Mouse (Mus musculus): ENCODE results near the gene Adcy6.
"Not testable (repeated sequence)": the region's sequence is repeated elsewhere in the genome, so short reads cannot be mapped to it uniquely, and the experiment has no call there.

Adcy6 gene

GRCm38 (mm10) chr15:98602191-98602881, 7.5 kb downstream of the Adcy6 start:
- no peak for DNase-seq (ENCODE audit: low read depth, low spot score)

DNA sequence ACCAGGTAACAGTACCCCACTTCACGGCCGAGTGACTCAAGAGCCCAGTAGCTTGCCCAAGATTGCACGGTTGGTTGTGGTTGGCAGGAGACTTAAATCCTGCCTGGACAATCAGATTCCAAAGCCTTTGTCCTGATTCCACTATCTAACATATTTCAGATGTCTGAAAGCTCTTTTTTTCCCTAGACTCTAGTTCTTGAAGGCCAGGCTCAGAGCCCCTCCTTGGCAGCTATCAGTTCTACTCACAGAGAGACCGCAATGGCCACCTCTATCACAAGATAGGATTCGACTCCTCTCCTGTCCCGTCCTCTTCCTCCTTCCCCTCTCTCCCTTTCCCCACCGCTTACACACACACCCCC, 8.1 kb downstream of the Adcy6 start:
- no peak for DNase-seq (ENCODE audit: low read depth, low spot score)

GRCm38 (mm10) chr15:98600036-98600709, 9.7 kb downstream of the Adcy6 start:
- DNase-seq (ENCODE audit: low read depth, low spot score) = no peak

GRCm38 (mm10) chr15:98596609-98597008, 13.3 kb downstream of the Adcy6 start:
- no peak for DNase-seq (ENCODE audit: low read depth, low spot score)

DNA sequence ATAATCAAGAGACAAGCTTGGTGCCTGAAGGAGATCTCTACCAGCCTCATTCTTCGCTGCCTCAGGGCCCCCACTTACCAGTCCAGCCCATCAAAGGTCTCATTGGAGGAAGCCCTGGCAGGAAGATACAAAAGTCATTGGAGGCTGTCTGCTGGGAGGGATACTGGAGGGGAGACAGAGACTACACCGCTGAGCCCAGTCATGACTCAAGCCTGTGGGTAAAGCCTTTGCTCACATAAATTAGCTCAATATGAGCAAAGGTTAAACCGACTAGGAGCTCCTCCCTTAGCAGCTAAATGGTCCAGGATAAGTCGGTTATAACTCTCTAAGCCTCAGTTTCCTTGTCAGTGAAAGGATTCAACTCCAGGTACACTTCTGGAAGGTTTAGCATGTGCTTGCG, 14.8 kb downstream of the Adcy6 start:
- DNase-seq (ENCODE audit: low read depth, low spot score) = no peak

DNA sequence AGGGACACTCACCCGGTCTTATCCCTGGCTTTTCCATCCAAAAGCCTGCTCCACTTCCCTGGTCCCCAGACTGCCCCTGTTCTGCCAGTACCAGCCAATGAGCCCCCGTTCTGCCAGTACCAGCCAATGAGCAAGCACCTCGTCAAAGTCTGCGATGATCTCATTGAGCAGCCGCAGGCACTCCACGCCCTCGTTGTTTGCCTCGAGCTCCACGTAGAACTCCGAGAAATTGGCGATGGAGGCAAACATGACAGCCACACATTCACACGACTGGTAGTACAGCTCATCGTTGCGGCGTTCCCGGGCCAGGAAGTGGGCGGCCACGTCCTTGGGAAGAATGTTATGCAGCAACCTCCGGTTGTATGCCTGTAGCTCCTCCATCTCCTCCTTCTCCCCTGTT, 15.7 kb downstream of the Adcy6 start:
- no peak for DNase-seq (ENCODE audit: low read depth, low spot score)

DNA sequence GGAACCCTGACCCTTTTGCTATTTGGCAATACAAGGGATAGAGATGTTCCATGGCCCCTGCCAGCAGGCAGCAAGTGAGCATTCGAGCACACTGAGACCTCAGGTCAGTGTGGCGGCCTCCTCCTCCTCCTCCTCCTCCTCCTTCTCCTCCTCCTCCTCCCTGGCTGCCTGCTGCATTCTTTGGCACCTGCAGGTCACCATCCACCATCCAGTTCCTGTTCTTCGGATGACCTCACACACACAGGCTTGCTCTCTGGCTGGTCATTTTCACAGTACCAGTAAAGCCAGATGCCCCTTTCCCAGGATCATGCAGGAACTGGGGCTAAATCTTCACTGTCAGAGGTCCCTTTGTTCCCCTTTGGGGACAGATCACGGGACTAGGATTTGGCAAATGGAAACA, 18.5 kb downstream of the Adcy6 start:
- DNase-seq (ENCODE audit: low read depth, low spot score) = no peak

DNA sequence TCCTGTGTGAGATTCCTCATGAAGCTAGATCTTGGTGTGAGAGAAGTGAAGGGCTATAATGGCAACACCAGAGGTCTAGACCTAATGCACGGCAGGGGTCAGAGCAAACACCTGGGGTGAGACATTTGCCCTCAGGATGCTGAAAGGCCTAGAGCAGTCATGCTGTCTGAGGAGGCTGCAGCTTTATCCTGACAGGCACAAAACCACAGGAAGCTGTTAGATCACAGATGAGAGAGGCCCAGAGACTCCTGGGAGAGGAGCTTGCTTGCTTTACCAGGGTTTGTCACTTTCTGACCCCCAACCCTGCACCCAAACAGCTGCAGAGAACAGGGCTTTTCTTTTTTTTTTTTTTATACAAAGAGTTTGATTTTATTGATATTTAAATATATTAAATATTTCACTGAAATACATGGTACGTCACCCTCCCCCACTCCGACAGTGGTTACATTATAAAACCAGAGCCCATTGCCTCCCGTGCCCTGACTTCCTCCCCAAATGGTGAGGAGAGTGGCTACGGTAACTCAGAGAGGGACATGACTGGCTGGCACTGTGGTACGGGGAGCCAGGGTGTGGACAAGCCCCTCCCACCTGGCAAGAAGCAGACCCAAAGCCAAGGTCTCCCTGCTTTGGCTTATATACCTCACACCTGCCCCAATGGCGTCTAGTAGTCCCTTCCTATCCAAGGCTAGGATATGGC, 20.1 kb downstream of the Adcy6 start:
- no peak for DNase-seq (ENCODE audit: low read depth, low spot score)

DNA sequence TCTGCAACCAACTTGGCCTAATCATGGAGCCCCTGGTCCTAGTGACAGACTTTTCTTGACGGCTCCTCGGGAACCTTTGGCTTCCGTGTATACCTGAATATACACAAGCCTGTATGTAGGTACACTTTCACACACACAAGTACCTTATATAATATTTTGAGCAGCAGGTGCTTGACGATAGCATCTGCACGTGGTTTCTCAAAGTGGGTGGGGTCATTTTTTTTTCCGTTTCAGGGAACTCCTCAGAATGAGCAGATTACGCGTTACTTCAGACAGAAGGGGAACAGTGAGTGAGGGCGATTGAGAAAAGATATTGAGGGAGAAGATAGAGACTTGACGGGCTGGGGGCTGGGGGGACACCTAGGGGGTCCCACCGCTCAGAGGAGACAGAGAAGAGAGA, 22.1 kb downstream of the Adcy6 start:
- DNase-seq (ENCODE audit: low read depth, low spot score) = no peak

DNA sequence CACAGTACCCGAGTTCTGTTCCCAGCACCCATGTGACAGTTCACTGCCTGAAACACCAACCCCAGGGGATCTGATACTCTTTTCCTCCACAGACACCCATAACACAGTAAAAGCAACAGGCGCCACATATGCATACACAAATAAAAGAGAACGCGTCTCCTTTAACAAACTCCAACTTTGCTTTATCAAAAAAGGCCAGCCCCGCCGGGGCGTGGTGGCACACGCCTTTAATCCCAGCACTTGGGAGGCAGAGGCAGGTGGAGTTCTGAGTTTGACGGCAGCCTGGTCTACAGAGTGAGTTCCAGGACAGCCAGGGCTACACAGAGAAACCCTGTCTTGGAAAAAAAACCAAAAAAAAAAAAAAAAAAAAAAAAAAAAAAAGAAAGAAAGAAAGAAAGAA, 23.7 kb downstream of the Adcy6 start:
- not testable (repeated sequence) for DNase-seq (ENCODE audit: low read depth, low spot score)

DNA sequence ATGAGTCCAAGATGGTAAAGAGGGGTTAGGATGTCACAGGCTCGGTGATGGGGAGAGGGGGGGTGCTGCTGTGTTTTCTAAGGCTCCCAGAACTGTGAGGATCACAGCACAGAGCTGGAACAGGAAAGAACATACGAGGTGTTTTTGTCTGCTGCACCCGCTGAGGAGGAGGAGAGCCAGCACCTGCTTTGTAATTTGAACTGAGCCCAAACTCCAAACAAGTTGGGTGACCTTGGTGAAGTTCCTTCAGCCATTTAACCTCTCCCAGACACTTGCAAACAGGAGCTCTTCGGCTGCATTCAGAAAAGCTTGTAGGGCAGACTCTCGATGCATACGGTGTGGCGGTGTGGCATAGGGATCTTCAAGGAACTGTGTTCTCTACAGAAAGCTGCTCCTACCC, 24.5 kb downstream of the Adcy6 start:
- no peak for DNase-seq (ENCODE audit: low read depth, low spot score)

GRCm38 (mm10) chr15:98582996-98583395, 26.9 kb downstream of the Adcy6 start:
- DNase-seq (ENCODE audit: low read depth, low spot score) = no peak

DNA sequence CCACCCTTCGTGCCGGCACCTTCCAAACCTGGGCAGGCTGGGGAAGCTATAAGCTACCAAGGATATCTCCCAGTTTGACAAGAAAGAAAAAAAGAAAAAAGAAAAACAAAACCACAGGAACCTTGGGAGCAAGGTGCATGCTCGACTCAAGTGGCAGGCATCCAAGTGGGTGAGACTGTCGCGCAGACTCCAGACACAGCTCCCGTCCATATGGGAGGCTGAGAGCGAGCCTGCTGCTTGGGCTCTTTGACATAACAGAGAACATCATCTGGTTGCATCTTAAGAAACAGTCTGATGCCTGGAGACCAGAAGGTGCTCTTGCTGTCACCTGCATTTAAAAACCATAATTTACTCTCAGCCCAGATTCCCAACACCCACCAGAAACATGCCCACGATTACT, 27.5 kb downstream of the Adcy6 start:
- DNase-seq (ENCODE audit: low read depth, low spot score) = no peak

DNA sequence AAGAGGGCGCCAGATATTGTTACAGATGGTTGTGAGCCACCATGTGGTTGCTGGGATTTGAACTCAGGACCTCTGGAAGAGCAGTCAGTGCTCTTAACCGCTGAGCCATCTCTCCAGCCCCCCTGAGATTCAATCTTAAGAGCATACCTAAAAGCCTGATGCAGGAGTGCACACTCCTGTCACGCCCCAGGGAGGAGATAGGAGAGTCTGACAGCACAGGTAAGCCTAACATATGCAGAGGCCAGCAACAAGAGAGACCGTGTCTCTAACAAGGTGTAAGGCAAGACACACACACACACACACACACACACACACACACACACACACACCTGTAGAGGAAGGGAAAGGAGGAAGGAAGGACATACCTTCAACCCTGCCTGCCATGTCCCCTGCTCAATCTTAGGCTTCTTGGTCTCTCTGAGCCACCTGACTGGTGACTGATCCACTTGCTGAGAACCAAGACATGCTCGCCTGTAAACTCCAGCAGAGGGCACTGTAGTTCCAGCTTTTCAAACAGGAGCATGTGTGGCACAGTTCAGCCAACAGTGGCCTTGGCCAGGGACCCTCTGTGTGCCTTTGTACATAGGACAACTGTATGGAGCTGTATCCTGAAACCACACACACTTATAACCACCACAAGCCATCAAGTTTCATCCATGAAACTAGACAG, 29.9 kb downstream of the Adcy6 start:
- DNase-seq (ENCODE audit: low read depth, low spot score) = peak; percentile 82

- DNase-seq (ENCODE audit: low read depth, low spot score) = no peak
Observed at GRCm38 (mm10) chr15:98579310-98579709, 30.6 kb downstream of the Adcy6 start.

DNA sequence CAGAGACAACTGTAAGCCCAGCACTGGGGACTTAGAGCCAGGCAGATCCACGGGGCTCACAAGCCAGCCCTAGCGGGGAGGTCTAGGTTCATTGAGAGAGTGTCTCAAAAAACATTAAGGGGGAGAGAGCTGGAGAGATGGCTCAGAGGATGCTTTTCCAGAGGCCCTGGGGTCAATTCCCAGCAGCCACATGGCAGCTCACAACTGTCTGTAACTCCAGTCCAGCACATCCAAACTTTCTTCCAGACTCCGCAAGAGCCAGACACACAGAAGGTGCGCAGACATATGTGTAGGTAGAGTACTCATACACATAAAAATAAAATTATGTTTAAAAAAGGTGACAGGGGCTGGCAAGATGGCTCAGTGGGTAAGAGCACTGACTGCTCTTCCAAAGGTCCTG, 36.6 kb downstream of the Adcy6 start:
- DNase-seq (ENCODE audit: low read depth, low spot score) = no peak

- no peak for DNase-seq (ENCODE audit: low read depth, low spot score)
Observed at GRCm38 (mm10) chr15:98570873-98571538, 38.9 kb downstream of the Adcy6 start, which contains the start of the genes Ccnt1 and 4930415O20Rik. Ccnt1 (minus strand) TSS chr15:98570923. 4930415O20Rik (plus strand) TSS chr15:98571004.

- no peak for DNase-seq (ENCODE audit: low read depth, low spot score)
Observed at GRCm38 (mm10) chr15:98569795-98570365, 40.0 kb downstream of the Adcy6 start.

DNA sequence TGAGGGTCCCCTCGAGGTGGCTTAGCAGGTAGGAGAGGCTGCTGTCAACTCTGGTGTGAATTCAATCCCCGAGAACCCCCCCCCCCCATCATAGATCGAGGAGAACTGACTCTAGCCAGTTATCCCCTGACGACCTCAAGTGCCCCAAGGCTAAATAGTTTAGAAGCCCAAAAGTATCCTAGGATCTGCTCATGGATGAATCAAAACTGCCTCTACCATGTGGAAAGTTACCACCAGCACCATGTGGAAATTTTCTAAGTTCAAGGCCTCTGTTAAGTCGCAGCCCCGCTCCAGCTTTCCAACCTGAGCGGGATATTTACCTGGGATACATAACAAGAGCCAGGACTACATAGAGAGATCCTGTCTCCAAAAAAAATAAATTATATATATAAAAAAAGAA, 40.7 kb downstream of the Adcy6 start:
- DNase-seq (ENCODE audit: low read depth, low spot score) = no peak

- DNase-seq (ENCODE audit: low read depth, low spot score) = peak; percentile 47
Observed at GRCm38 (mm10) chr15:98568256-98569033, 41.4 kb downstream of the Adcy6 start.
